Mouse (Mus musculus) embryo, embryonic 11.5 days (tissue): ENCODE data around the gene Fam166b.

Source experiments
- DNase-seq: peaks from one replicate; pipeline ENCODE4 v3.0.0-alpha.2; 2012; ENCODE audit warnings: low read depth, low spot score

Gene Fam166b

DNA sequence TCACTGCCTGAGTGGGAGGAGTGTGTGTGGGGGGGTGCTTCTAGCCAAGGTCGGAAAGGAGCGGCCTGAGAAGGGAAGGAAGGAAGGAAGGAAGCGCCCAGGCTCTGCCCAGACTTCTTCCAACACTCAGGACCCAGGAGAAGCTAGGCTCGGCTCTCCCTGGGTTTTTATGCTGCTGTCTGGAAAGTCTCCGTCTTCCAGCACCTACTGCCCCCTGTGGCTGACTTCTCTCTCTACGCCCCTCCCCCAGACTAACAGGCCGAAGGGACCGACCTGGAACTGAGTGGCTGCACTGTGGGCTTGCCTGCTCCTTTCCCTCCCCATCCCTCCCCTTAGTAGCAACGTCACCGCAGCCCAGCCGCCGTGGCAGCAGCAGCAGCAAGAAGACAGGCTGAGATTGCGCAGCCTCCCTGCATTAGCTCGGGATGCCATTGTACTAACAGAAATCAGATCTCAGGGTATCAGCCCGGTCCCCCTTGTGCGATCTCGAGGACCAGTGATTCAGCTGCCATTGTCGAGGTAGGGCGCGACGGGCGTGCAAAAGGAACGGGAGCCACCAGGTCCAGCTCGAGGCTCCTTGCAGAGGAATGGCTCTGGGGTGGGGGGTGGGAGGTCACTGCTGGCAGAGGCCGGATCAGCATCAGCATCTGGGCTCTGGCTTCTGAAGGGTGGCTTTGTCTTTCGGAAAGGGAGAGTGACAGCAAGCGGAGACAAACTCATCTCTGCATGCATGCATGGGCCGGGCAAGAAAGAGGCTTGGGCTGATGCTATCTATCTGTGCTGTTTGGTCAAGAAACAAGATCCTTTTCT, 22.6 kb downstream of the Fam166b start:
- DNase-seq = peak; percentile 77

DNA sequence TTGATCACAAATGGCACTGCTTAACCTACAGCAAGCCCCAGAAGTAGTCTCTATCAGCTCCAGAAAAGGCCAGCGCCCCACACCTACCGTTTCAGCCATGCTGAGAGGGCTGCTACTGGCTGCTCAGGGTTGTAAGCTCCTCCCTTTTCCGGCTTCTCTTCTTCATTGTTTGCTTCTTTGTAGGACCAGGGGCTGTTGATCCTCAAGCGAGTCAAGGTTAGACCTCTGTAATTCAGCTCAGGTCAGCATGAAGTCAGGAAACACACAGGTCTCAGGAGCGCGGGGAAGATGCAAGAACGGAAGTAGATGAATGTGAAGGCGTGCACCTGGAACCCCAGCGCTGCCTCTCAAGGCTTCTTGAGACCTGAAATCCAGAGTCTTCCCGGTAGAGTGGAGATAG, 24.2 kb downstream of the Fam166b start:
- no peak for DNase-seq

DNA sequence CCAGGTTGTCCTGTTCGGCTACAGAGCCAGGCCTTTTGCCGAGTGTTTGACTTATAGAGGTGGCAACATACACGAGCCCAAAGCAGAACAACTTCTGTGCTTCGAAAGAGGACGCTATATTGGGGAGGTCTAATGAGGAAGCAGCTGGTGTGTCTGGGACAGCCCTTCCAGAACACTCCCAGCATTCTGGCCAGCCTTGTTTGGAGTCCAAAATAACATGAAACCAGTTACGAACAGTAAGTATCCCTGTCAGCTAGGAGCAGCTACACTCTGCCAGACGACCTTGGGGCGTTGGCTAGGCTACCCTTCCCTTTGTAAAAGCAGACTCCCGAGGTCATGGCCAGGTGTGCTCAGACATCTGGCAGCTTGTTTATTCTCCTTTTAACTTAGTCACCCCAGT, 26.7 kb downstream of the Fam166b start:
- DNase-seq = no peak

DNA sequence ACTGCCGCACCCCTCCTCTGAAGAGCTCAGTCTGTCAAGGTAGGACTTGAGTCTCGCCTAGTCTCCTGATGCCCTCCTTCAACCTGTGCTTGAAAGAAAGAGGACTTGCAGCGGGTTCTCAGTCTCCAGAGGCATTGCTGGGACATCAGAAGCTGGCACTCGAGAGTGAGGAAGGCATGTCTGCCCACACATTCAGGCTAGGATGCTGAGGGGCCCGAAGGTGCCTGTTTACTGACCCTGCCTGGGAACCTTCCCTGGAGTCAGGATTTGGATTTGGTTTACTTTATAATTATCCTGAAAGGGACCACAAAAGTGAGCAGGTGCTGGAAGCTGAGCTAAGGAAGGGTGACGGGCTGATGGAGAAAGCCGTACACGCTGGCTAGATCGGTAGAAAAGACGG, 27.4 kb downstream of the Fam166b start:
- DNase-seq = no peak

DNA sequence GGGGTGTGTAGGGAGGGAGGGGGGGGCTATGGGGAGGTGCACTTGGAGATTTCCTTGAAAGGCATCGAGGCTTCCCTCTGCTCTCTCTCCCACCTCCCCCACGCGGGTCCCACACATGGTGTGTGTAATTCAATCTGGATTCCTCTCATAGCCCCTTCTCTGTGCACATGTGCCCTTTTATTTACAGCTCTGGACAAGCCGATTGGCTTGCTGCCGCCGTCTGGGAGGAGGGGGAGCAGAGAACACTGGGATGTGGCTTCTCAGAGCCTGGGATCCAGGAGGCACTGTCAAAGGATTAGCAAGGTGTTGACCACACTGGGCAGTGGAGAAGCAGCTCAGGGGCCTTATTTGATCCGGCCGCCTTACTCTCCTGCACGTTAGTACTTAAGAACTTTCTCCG, 28.0 kb downstream of the Fam166b start:
- no peak for DNase-seq

DNA sequence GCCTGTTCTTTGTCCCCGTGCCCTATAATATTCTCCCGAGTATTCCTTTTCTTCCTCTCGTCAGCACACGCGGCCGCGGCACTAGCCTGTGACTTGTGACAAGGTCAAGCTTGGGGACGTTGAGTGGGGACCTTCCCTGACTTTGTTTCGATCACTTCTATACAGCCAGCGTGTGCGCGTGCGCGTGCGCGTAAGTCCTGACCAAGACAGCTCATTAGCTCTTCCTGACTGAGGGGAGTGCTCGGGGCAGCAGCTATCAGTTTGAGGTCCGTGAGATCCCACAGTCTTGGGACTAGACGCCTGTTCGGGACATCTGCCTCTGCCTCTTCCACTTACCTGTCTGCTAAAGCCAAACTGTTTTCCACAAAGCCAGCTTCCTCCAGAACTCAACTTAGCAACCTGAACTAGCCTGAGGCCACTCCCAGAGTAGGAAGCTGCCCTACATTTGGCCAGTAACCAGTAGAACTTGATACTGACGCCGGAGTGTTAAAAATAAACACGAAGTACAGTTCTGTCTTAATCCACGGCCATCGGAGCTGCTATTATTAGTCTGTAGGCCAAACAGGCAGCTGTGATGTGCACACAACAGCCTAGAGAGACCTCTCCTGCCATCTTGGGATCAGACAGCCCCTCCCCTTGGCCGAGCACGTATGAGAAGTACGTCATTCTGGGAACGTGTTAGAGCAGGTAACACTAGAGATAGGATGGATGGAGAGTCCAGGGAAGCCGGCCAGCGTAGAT, 29.4 kb downstream of the Fam166b start:
- DNase-seq = no peak

DNA sequence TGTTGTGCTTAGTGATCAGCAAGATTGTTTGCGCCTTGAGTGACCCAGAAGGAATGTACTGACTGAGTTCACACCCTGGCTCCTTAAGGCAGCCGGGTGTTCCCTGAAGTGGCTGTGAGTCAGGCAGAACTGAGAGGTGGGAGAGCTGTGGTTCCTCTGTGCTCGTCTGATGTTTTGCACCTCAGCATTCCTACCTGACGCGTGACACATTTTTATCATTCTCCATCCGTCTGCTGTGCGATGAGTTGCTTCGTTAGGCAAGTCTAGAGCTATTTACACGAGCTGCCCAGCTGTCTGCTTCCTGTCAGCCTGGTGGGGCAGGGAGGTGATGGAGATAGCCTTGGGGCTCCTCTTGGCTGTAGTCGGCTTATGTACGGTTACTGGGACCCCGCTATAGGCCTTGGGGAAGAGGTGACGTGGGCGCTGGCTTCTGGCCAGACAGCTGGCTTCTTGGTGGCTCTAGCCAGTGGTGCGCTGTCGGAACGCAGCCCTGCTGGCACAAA, 30.1 kb downstream of the Fam166b start:
- no peak for DNase-seq

DNA sequence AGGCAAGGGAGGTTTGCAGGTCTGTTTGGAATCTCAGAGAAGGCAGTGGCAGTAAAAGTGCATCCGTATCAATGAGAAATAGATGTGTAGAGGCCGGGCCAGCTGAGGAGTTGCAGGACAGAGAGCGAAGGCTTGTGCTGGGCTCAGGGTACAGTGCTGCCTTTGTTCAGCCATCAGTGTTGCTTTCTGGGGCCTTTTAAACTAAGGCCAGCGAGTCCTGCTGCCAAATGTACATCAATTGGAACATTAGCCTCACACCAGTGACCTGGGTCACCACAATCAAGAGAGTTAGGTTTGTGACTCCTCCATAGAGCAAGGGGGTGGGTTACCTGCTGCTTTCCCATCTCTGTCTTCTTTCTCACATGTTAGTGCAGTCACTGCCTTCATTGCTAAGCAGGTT, 30.9 kb downstream of the Fam166b start:
- no peak for DNase-seq

DNA sequence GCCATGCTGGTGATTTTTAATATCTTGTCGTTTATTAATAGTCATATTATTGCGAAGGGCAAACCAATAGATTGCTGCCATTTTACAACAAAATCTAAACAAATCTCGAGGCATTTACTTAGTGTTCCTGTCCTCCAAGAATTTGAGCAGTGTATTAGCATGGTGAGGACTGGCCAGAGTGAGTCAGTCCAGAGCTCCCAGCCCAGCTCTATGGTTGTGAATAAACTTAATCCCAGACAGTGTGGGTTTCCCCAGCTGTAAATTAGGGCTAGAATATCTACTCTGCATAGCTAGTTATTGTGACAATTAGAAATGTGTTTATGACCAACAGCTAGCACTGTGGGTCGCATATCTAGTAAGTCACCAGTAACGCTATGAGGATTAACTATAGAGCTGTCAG, 32.6 kb downstream of the Fam166b start:
- DNase-seq = no peak

DNA sequence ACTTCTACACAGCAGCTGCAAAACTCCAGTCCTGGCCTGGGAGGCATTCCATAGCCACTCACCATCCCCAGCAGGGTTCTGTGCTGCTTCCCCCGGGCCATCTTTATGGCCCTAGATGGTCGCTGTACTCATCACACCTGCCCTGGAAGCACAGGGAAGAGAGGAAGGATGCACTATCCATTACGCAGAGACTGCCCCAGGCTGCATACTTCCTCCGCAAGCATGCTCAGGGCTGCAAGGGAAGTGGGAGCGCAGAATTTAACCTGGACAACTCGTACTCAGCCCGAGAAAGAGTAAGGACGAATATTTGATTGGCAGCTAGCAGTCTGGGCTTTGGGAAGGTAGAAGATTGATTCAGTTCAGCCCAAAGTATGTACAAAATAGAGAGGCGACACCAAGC, 33.1 kb downstream of the Fam166b start:
- DNase-seq = no peak

DNA sequence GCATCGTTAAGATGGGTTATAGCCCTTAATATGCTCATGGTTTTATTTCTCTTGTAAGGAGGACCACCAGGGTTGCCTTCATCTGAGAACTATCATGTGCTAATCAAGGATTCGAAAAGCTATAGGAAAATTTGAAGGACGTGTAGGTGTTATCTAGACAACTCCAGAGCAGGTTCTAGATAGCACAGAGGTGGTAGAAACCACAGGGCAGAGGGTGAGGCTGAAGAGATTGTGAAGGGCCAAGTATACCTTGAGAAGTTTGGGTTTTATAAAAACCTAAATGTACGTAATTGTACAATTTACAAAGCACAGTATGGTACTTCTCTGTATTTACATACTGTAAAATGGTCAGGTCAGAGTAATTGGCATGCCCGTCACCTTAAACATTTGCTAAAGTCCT, 33.8 kb downstream of the Fam166b start:
- no peak for DNase-seq

DNA sequence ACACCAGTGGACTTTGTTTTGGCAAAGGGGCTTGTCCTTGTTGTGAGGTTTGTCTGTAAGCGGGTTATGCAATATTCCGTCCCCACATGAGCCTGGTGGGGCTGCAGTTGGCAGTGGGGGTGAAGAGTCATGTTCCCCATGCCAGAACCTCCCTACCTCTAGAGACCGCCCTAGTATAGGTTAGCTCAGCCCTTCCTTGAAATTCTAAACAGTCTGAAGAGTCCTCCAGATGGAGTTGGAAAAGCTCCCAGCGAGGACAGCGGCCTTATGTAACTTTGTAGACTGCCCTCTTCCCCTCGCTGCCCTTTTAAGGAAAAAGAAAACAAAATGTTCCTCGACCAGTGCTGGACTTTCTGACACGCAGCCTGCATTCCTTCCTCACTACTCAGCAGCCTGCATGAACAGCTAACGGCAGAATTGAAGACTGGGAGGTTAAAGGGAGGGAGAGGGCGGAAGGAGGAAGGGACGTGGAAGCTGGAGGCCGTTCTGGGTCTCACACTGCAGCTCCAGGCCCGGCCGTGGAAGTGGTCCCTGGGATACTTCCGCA, 34.5 kb downstream of the Fam166b start:
- no peak for DNase-seq

DNA sequence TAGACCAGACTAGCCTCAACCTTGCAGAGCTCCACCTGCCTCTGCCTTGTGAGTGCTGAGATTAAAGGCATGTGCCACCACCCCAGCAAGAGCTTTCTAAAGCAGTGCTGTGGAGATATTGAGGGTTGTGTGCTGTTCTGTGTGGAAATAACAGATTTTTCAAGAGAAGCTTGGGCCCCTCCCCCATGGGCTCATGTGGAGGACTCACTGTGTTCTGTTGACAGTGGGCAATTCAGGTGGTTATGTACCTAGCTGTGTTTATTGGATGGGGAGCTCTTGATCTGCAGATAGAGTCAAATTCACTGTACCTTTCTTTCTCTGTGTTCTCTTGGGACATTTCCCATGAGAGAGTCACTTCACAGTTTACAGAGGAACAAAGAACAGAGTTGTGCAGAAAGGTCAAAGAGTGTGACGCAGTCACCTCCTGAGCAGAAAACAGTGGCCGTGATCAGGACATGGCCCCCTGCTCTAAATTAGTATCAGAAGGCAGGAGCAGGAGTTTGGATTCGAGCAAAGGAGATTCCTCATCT, 37.3 kb downstream of the Fam166b start:
- DNase-seq = no peak

DNA sequence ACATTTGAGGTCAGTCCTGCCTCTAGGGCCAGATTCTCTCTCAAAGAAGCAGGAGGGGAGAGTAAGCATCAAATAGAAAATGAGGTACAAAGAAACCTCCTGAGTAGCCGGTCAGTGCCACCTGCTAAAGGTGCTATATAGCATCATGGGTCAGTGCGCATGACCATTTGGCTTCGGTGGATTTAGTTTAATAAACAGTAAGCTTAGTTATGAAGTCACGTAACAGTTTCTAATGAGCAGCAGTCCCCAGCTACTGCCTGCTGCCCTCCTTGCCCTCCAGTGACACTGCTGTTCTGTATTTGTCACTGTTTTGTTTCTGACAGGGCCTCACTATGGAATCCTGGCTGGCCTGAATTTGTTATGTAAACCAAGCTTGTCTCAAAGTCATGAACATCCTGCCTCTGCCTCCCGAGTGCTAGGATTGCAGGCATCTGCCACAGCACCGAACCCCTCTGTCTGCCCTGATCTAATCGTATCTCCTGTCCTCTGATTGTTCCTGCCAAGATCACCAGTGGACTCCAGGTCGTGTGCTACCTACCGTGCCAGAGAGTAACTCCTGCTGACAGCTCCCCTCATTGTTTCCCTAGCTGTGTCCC, 39.0 kb downstream of the Fam166b start:
- DNase-seq = no peak

DNA sequence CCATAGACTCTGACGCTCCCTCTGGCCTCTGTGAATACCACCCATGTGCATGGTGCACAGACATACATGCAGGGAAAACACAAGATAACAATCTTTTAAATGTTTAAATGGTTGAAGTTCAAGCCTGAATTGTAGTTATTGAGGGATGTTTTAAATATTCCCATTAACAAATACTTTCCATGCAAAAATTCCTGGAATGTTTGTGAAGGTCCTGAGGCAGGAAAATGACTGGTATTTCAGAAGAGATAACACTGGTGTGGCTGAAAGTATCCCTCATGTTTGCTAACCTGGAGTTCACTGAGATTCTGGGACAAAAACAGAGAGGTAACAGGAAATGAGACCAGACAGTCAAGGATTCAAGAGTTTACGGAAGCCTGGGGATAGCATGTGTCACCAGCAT, 39.5 kb downstream of the Fam166b start:
- no peak for DNase-seq

DNA sequence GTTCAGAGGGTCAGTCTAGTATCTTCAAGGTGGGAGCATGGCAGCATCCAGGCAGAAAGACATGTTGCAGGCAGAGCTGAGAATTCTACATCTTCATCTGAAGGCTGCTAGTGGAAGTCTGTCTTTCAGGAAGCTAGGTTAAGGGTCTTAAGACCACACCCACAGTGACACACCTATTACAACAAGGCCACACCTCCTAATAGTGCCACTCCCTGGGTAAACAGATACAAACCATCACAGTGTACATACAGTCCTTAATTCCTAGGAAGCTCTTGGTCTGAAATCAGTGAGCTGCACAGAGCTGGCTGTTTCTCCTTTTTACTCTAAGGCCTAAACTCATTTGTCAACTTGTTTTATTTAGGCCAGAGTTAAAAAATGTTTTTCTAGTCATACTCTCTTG, 42.0 kb downstream of the Fam166b start:
- DNase-seq = no peak

DNA sequence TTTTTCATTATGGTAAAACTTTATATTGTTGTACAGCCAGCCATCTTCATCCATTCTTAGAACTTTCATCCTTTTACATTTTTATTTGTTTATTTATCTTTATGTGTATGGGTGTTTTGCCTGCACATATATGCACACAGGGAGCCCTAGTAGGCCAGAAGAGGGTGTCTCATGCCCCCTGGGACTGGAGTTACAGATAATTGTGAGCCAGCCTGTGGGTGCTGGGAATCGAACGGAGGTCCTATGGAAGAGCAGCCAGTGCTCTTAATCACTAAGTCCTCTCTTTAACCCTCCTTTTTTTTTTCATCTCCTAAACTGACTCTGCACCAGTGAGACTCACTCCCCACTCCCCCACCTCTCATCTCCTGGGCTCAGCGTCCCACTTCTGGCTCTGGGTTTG, 44.4 kb downstream of the Fam166b start:
- DNase-seq = no peak

DNA sequence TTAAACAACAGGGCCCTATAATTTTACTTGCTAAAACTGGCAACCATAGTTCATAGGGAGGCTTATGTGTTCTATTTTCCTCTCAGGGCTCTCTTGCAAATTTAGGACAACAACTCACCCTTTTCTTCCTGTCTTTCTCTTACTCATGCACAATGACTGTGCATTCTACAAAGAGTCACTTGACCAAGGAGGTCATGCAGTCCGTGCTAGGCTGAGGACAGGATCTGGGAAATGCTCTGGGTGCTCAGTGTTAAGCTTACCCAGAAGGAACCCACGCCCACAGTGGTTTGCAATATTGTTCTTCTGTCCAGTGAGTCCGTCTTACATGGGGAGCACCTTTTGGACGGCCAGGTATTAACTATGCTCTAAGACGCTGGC, 44.9 kb downstream of the Fam166b start:
- no peak for DNase-seq

DNA sequence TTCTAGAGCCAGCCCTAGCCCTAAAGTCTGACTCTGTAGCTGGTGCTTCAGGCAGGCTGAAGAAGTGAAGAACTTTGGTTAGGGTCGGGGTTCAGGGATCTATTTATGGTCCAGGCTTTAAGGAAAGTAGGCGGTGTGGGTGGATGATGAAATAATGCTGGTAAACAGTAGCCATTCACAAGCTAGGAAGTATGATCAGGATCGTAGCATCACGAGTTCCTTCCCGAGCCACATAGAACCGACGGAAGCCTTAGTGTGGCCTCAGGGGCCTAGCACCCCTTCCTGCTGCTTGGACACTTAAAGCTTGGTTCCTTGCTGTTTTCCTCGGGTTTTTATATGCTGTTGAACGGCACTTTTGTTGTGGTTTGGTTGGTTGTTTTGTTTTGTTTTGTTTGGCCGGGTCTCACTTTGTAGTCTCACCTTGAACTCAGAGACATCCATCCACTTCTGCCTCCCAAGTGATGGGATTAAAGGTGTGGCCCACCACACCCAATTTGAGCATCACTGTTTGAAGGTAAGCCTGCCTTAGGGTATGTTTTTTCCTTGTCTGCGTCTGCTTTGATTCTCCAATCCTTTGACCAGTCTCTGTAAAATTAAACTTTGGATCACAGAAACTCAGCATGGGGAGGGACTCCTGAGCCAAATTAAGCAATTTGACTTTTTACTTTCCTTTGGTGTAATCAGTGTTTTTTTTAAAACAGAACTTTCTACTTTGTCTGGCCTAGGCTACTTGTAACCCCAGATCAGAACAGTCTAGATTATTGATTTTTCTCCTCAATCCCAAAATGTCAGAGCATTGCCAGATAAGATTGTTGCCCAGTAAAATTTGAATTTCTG, 45.5 kb downstream of the Fam166b start:
- DNase-seq = no peak

DNA sequence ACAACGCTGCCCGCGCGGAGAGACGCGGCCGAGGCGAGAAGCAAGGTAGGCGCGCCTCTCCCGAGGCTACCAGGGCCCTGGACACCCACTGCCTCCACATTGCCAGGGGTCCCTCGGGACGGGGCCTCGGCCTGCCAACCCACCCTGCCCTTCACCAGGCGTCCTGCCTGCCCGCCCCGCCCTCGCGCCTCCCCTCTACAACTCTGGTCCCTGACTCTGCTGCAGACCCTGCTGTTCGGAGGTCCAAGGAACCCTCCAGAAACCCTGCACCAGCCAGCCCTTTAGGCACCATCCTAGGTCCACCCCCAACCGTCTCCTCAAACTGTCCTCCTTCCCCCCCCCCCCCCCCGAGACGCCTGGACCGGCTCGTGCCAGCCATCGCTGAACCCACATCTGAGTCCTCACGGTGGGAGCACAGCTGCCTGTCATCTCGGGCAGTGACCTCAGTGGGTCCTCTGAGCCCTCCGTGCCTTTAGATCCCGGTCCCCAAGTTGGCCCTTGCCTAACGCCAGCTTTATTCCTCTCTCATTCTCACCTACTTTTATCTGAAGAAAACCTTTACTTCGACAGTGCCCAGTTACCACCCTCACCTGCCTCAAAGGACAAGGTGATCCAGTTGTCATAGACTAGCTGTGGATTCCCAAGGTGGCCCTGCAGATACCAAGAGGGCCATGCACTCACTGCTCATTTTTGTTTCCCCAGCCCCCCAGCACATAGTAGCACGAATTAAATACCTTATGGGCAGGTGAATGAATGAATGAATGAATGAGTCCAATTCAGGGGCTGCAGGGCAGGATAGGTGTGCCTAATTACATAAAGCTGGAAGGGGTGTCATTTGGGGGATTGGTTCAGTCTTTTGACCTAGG, 46.5 kb downstream of the Fam166b start:
- no peak for DNase-seq
